7 mouse cellular contexts compared by ENCODE assay signal in the genomic region with DNA sequence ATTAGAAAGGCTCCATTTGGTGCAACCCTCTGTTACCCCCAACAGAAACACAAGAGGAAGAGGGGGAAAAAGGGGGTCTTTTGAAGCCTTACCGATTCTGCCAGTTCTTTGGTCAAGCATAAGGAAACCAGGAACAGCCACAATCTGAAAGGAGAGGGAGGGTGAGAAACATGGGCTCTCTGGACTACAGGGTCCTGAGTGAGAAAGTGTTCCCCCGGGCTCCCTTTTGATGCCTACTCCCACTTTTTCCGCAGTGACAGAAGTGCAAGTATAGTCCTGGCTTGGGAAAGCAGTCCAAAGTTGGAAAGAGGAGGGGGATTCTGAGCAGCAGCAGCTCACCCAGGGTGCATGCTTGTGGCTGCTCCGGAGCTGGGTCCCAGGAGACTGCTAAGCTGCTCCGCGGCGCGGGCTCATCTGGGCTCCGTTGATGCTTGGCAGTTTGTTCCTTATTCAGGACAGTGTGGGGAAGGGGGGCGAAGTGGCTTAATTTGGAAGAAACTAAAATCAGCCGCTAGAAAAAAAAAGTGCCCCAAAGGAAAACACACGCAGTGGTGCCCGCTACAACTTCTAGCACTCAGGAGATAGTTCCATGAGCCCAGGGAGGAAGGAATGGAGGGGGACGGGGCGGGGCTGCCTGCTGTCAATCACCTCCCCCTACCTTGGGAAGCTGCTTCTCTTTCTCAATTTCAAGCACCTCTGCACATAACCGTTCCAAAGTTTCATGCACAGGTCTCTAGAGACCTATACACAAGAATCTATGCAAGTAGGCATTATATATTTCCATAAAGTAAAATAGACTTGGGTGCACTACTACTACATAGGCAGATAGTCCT. TPM values are rescaled to one million over a fixed set of nuclear protein-coding genes. Genes with fewer than 3 reads are reported as not detected.
A peak's percentile ranks its signal among the peaks of the same experiment; 100 is the strongest.
DNase-seq lines count a peak whose midpoint lies in the region; ATAC-seq and TF ChIP-seq lines count a peak whose summit lies in the region.

A gene (minus strand): TSS at position 607 of the 833 bp plus-strand sequence.

- peak within 1 kb of the TSS; percentile 24; the same call in 1 of the 2 replicates for H3K4me3 ChIP-seq in limb, embryonic 11.5 days (ENCODE audit: low read depth, low read length)
- H3K4me3 ChIP-seq in myocyte = peak within 1 kb of the TSS; percentile 51

- no peaks in the 10 kb centered on the region for H3K4me1 ChIP-seq in limb, embryonic 11.5 days (ENCODE audit: control insufficient read depth, insufficient read depth, low read length)

- no peak for DNase-seq in Patski (ENCODE audit: low read depth, low spot score)
- DNase-seq in embryo, embryonic 10.5 days (ENCODE audit: low spot score) = peak; percentile 28
- peak; percentile 2 to 6 for DNase-seq in heart, postnatal 14 days
- peak; percentile 22 for DNase-seq in limb, embryonic 11.5 days (ENCODE audit: low spot score)
- DNase-seq in thymus, postnatal 4 days = no peak
- DNase-seq in cerebellum, postnatal 36 days = no peak

- H3K79me2 ChIP-seq in myocyte (ENCODE audit: control insufficient read depth, insufficient read depth) = no peaks in the 10 kb centered on the region

- no peak within 1 kb of the TSS for H3K27ac ChIP-seq in limb, embryonic 11.5 days (replicated peaks; ENCODE audit: low read depth, low read length)

- in situ Hi-C loops in Patski (cut with MboI; ENCODE audit: low pct_unique_long_range_greater_than_20kb) = no loop called here

- H3K27me3 ChIP-seq in Patski = no peaks in the 10 kb centered on the region
- peaks cover 10% of the 10 kb centered on the region for H3K27me3 ChIP-seq in limb, embryonic 11.5 days (ENCODE audit: control insufficient read depth, insufficient read depth, low read length)
- H3K27me3 ChIP-seq in myocyte (ENCODE audit: control insufficient read depth, insufficient read depth, insufficient read length) = no peaks in the 10 kb centered on the region

- intact Hi-C loops in heart, postnatal 14 days (cut with DNase I) = no loop called here

- H3ac ChIP-seq in myocyte (ENCODE audit: control insufficient read depth, insufficient read length) = no peak within 1 kb of the TSS

- H3K4me2 ChIP-seq in limb, embryonic 11.5 days (ENCODE audit: low read depth, severe bottlenecking) = peak within 1 kb of the TSS; percentile 47
- peak within 1 kb of the TSS; percentile 76 for H3K4me2 ChIP-seq in myocyte (ENCODE audit: low read depth)

- H3K9ac ChIP-seq in limb, embryonic 11.5 days (ENCODE audit: low read length) = no peak within 1 kb of the TSS

- H3K9me3 ChIP-seq in limb, embryonic 11.5 days (ENCODE audit: control insufficient read depth, low read length) = no peaks in the 10 kb centered on the region

- no peak for TF ChIP-seq CTCF in Patski (IDR thresholded peaks at IDR 0.05)

- POLR2A ChIA-PET in Patski (lab: Charles Lee) = interaction anchor here (0.6 to 0.7 kb wide), 2 partner anchors 144 to 208 kb away, joined by 4 read pairs; no protein-coding TSS in a partner anchor

- WGBS in limb, embryonic 11.5 days = 18% methylated on average over 16 of the region's 16 CpGs

- TF ChIP-seq POLR2A in myocyte (IDR thresholded peaks at IDR 0.05; ENCODE audit: insufficient read length, low read depth) = no peak

- no peak for ATAC-seq in Patski
- no peak for ATAC-seq in limb, embryonic 11.5 days (ENCODE audit: insufficient number of reproducible peaks, low FRiP score, low TSS enrichment, low read depth)

- CTCF ChIA-PET in Patski (lab: Charles Lee) = no interaction called here

- no peaks in the 10 kb centered on the region for H3K36me3 ChIP-seq in limb, embryonic 11.5 days (ENCODE audit: control insufficient read depth, insufficient read depth, low read length)
- H3K36me3 ChIP-seq in myocyte (ENCODE audit: control insufficient read depth, insufficient read depth) = no peaks in the 10 kb centered on the region

TF ChIP-seq in myocyte, 11 proteins besides CTCF, POLR2A, EP300 and RAD21:
- TF ChIP-seq REST (IDR thresholded peaks at IDR 0.05; ENCODE audit: insufficient read depth, insufficient read length) (no peak), POLR2AphosphoS2 (IDR thresholded peaks at IDR 0.05; ENCODE audit: insufficient read length, low read depth) (no peak), TCF12 (IDR thresholded peaks at IDR 0.05; ENCODE audit: insufficient read depth, poor library complexity, severe bottlenecking) (no peak), MYOG (IDR thresholded peaks at IDR 0.05; ENCODE audit: control insufficient read depth in 1 of 3, insufficient read depth in 1 of 3, insufficient read length in 2 of 3, low read depth in 2 of 3) (no peak), TCF3 (IDR thresholded peaks at IDR 0.05; ENCODE audit: insufficient read length, low read depth) (no peak), E2F4 (IDR thresholded peaks at IDR 0.05; ENCODE audit: insufficient read depth) (no peak), CEBPB (IDR thresholded peaks at IDR 0.05; ENCODE audit: insufficient read depth, poor library complexity, severe bottlenecking) (no peak), SRF (IDR thresholded peaks at IDR 0.05; ENCODE audit: control insufficient read depth, insufficient read length, low read depth) (no peak), USF1 (IDR thresholded peaks at IDR 0.05; ENCODE audit: low read depth) (no peak), MAX (IDR thresholded peaks at IDR 0.05; ENCODE audit: low read depth) (no peak), MYOD1 (IDR thresholded peaks at IDR 0.05; ENCODE audit: control insufficient read depth in 1 of 3, insufficient read length in 2 of 3, low read depth in 2 of 3) (no peak)

RNA-seq across cellular contexts. Expression of the gene that starts here (rescaled TPM):
- polyA plus RNA-seq in Patski (2021) = 46.7 TPM
- 1 to 10 TPM; 2.4 to 5.2 TPM for total RNA-seq in heart, postnatal 14 days (2021)
- polyA plus RNA-seq in limb, embryonic 11.5 days (2014; fragmentation: Nextera tagmentation; extraction: Ambion mirVana) = 0.33 and 0.45 TPM in 2 replicates
- 0.01 TPM for polyA plus RNA-seq in myocyte (2012; fragmentation: generic; extraction: Trizol)

Comparison
In these comparisons a context has a peak if more than half of its experiments do, and no peak if none do; other contexts are left out.
1. RNA of the gene that starts here (polyA plus RNA-seq): 46.7 TPM in Patski (single experiment); 0.33 to 0.45 TPM in limb, embryonic 11.5 days and 0.01 TPM in myocyte (single experiment); every median in the first group is over 10 times any median in the second.
2. Peak in DNase-seq, H3K4me3 ChIP-seq and H3K4me2 ChIP-seq in limb, embryonic 11.5 days; RNA of the gene not detected or under 1 TPM.
3. DNase-seq: peak in embryo, embryonic 10.5 days (single experiment) and heart, postnatal 14 days (2 of 2); none in Patski (single experiment), thymus, postnatal 4 days (single experiment) and cerebellum, postnatal 36 days (0 of 2).